Mouse (Mus musculus) 3T3-L1 (cell line): ENCODE measurements around the gene Neurod4.

Experiments
- DNase-seq: peaks from one replicate; pipeline ENCODE4 v3.0.0-alpha.2; 2015; ENCODE audit warnings: low read depth, low spot score

Gene Neurod4

GRCm38 (mm10) chr10:130238318-130239209 is 41.5 kb downstream of the Neurod4 start:
- DNase-seq, result no peak

DNA sequence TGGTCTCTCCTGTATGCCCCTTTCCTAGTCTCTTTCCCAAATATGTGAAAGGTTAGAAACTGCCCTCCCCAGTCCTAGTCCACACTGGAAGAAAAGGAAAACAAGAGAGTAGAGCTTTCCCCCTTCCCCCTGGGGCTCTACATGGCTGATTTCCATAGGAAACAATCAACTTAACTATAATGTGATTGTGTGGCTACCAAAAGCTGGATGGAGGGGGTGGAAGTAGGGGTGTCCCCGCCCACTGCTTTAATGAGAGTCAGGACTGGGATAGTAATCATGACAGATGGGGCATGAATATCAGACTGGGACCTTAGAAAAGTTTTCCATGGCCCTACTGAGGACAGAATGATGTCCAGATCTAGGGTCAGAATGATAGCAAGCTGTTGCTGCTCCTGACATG is 45.5 kb downstream of the Neurod4 start:
- DNase-seq, result no peak

- no peak for DNase-seq
These were observed 47.9 kb downstream of the Neurod4 start for GRCm38 (mm10) chr10:130232117-130232516.

DNA sequence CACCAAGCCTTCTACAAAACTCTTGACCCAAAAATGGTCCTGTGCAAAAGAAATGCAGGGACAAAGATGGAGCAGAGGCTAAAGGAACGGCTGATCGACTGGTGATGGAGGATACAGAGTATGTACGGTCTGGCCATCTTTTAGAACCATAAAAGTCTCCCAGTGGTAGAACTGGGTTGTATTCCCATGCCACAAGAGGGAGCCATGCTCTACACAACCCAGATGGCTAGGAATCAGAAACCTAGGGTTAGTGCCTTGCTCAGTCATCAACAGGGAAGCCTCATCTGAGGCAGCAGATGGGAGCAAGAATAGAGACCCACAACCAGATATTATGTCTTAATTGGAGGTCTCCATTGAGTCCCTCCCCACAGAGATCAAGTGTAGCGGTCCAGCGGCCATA is 50.5 kb downstream of the Neurod4 start:
- DNase-seq, result peak; percentile 24

DNA sequence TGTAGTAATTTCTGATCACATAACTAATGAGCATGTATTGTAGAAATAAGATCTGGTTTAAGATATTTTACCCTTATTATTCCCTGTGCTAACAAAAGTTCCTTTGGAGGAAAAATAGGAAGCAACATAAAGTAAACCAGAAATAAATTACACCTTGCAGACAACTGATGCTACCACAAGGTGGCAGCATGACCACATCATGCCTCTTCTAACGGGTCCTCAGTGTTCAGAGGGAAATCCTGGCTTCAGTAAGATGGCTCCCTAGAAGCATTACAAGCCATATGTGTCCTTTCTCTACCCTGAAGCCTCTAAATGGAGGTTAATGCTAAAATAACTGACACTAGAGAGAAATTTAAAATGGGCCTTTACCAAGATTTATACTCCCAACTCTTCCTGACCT is 51.8 kb downstream of the Neurod4 start:
- peak; percentile 76 for DNase-seq

GRCm38 (mm10) chr10:130225034-130225433 is 55.0 kb downstream of the Neurod4 start:
- DNase-seq, result no peak
